Mouse (Mus musculus) liver, adult (tissue): ENCODE measurements around the gene Gtf2e1.

Experiments
- GATA4 ChIP-seq: IDR thresholded peaks from 2 replicates; pipeline ENCODE4 v1.6.1; 2014; ENCODE audit warnings: mild to moderate bottlenecking, low read length; ENCODE audit not compliant: insufficient replicate concordance

Gtf2e1 gene

DNA sequence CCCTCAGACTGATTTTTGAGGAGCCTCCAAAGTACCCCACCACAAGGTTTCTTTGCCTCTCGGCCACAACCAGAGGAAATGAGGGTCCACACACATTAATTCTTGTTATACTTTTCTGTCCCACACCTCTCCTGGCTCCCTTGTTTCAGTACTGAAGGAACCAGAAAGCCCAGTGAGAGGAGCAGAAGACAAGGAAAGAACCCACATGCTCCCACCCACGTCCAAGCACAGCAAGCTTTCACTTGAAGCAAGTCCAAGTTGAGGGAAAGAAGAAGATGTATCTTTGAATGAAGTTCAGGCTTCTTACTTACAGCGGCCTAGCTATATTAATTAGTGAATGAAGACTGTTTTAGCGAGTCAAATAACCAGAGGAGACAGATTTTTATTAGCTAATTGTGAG, 76.7 kb downstream of the Gtf2e1 start:
- no peak for TF ChIP-seq GATA4

GRCm38 (mm10) chr16:37461601-37462000, 78.0 kb downstream of the Gtf2e1 start:
- TF ChIP-seq GATA4: no peak
